Mouse (Mus musculus): ENCODE data around the gene Stx5a.

The Stx5a gene

GRCm38 (mm10) chr19:8803204-8803780 lies 62.1 kb downstream of the Stx5a start:
- DNase-seq = no peak

GRCm38 (mm10) chr19:8803879-8804660 lies 62.9 kb downstream of the Stx5a start:
- DNase-seq = no peak
